Mouse (Mus musculus) heart, embryonic 11.5 days (tissue): ENCODE measurements around the gene Diexf. TPM values are rescaled to one million over a fixed set of nuclear protein-coding genes. Genes with fewer than 3 reads are reported as not detected.

ENCODE experiments used
- ATAC-seq: fragments of 200-750 bp; cut with Nextera tagmentation; replicated peaks from 2 replicates; pipeline ENCODE4 v1.8.0; 2017; ENCODE audit warnings: moderate library complexity; ENCODE audit not compliant: insufficient number of reproducible peaks, low FRiP score, low TSS enrichment
- H3K27ac ChIP-seq: fragments of 300-500 bp; sonication (generic); 2 replicates; pipeline ENCODE4 v1.5.1; 2014; ENCODE audit warnings: mild to moderate bottlenecking, low read depth, low read length
- H3K27me3 ChIP-seq: fragments of 300-500 bp; sonication (generic); 2 replicates; pipeline ENCODE4 v1.6.1; 2014; ENCODE audit warnings: mild to moderate bottlenecking, low read length, mixed read lengths; ENCODE audit not compliant: control insufficient read depth, insufficient read depth
- H3K36me3 ChIP-seq: fragments of 300-500 bp; sonication (generic); 2 replicates; pipeline ENCODE4 v1.6.1; 2014; ENCODE audit warnings: mild to moderate bottlenecking, low read length, moderate library complexity, mixed read lengths; ENCODE audit not compliant: control insufficient read depth, insufficient read depth
- H3K4me1 ChIP-seq: fragments of 300-500 bp; sonication (generic); 2 replicates; pipeline ENCODE4 v1.6.1; 2014; ENCODE audit warnings: low read length; ENCODE audit not compliant: control insufficient read depth, insufficient read depth
- H3K4me2 ChIP-seq: fragments of 300-500 bp; sonication (generic); 2 replicates; pipeline ENCODE4 v1.6.1; 2014; ENCODE audit warnings: mild to moderate bottlenecking, moderate library complexity
- H3K4me3 ChIP-seq: fragments of 300-500 bp; sonication (generic); 2 replicates; pipeline ENCODE4 v1.5.1; 2014; ENCODE audit warnings: low read depth, low read length
- H3K9ac ChIP-seq: fragments of 300-500 bp; sonication (generic); 2 replicates; pipeline ENCODE4 v1.6.1; 2014; ENCODE audit warnings: mild to moderate bottlenecking, low read depth, low read length, moderate library complexity
- H3K9me3 ChIP-seq: fragments of 300-500 bp; sonication (generic); replicated peaks from 2 replicates; pipeline ENCODE4 v1.6.1; 2016; ENCODE audit warnings: low read length; ENCODE audit not compliant: control insufficient read depth
- WGBS: fragments of 180-500 bp; shearing (Covaris S2); extraction: QIAGEN DNeasy Blood & Tissue Kit; methylation state at CpG from one replicate; pipeline ENCODE4 v1.1.7; 2014; ENCODE audit not compliant: insufficient replicate concordance; 5-methylcytosine and 5-hydroxymethylcytosine counted together
- polyA plus RNA-seq: library from polyadenylated mRNA; unstranded; fragments of >200 nt; fragmentation: Nextera tagmentation; extraction: Ambion mirVana; gene quantifications from 2 replicates; pipeline ENCODE4 v1.2.1, GENCODE M21; 2014

The Diexf gene
- polyA plus RNA-seq, 1 experiment from 2014 or later, result 6.9 TPM

- Histone ChIP-seq H3K27ac (no peak overlapping the region), H3K9me3 (no peaks in the 10 kb centered on the region), H3K4me3 (no peak overlapping the region), H3K27me3 (no peaks in the 10 kb centered on the region), H3K4me1 (no peaks in the 10 kb centered on the region), H3K4me2 (no peak overlapping the region), H3K9ac (no peak overlapping the region), H3K36me3 (peaks cover 12% of the 10 kb centered on the region)
- WGBS, result 73% methylated on average over 3 of the region's 3 CpGs
- ATAC-seq, result no peak
Observed at GRCm38 (mm10) chr1:193102996-193103395, 27.1 kb downstream of the Diexf start.

- ATAC-seq, result no peak
- peaks cover 8% of the 10 kb centered on the region for H3K36me3 ChIP-seq
- no peaks in the 10 kb centered on the region for H3K4me1 ChIP-seq
- no peaks in the 10 kb centered on the region for H3K27me3 ChIP-seq
- H3K27ac ChIP-seq, result no peak overlapping the region
- H3K4me3 ChIP-seq, result no peak overlapping the region
- no peak overlapping the region for H3K4me2 ChIP-seq
- no peaks in the 10 kb centered on the region for H3K9me3 ChIP-seq
- H3K9ac ChIP-seq, result no peak overlapping the region
- WGBS, result 84% methylated on average over 5 of the region's 5 CpGs
Observed at GRCm38 (mm10) chr1:193102556-193102955, 27.5 kb downstream of the Diexf start.

DNA sequence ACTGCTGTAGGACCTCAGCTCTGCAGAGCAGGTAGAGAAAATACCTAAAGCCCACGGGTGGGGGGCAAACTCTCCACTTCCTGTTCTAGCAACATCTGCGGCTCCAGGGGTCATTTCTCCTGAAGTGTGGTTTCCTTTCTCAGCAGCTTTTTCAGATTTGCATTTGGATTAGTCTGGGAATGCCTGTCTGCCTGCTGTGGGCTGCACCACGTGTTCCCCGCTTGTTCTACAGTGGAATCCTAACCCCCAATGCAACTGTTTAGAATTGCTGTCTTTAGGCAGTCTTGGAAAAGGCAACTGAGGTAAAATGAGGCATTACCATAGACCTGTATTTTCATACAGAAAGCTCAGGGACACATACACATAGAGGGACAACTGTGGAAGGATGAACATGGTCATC, 28.0 kb downstream of the Diexf start:
- Histone ChIP-seq H3K36me3 (peaks cover 4% of the 10 kb centered on the region; the same call in 1 of the 2 replicates), H3K9ac (no peak overlapping the region), H3K27ac (no peak overlapping the region), H3K4me1 (no peaks in the 10 kb centered on the region), H3K4me2 (no peak overlapping the region), H3K27me3 (no peaks in the 10 kb centered on the region), H3K9me3 (no peaks in the 10 kb centered on the region), H3K4me3 (no peak overlapping the region)
- no peak for ATAC-seq
- WGBS, result 43% methylated on average over 4 of the region's 4 CpGs

DNA sequence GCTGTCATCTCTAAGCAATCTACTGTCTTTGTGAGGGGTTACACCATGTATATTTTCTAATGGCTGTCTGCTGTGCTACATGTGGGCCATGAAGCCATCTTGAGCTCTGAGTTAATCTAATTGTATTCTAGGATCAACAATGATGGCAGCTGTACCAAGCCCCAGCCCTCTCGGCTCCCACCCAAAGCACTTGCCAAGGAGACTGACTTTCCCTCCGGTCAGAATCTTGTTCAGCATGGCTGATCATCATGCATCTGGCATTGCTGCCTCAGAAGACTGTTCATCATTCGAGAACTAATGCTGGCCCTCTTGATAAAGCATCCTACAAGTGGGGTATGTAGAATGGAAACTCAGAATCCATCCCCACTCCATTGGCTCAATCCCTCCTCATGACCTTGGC, 31.1 kb downstream of the Diexf start:
- H3K27me3 ChIP-seq, result no peaks in the 10 kb centered on the region
- H3K27ac ChIP-seq, result no peak overlapping the region
- no peaks in the 10 kb centered on the region for H3K9me3 ChIP-seq
- H3K9ac ChIP-seq, result no peak overlapping the region
- no peaks in the 10 kb centered on the region for H3K36me3 ChIP-seq
- no peak for ATAC-seq
- no peak overlapping the region for H3K4me3 ChIP-seq
- 81% methylated on average over 3 of the region's 3 CpGs for WGBS
- no peaks in the 10 kb centered on the region for H3K4me1 ChIP-seq
- no peak overlapping the region for H3K4me2 ChIP-seq

DNA sequence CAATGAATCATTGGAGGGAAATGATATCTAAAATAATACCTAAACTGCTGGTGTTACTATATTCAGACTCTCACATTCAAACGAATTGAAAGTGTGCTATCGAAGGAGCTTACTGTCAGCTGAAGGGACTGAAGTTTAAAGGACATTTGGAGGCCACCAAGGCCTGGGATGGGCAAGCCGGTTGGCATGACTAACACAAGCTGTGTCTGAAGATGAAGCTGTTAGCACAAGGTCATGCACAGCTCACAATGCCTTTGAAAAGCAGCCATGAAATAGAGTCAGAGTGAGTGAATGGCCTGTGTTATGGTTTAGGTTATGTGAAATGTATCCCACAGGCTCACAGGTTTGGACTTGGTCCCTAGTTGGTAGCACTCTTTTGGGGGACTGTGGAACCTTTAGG, 36.5 kb downstream of the Diexf start:
- no peaks in the 10 kb centered on the region for H3K4me1 ChIP-seq
- no peaks in the 10 kb centered on the region for H3K9me3 ChIP-seq
- no peak overlapping the region for H3K4me2 ChIP-seq
- 73% methylated on average over 3 of the region's 3 CpGs for WGBS
- no peak for ATAC-seq
- H3K27ac ChIP-seq, result no peak overlapping the region
- no peak overlapping the region for H3K9ac ChIP-seq
- H3K36me3 ChIP-seq, result no peaks in the 10 kb centered on the region
- no peaks in the 10 kb centered on the region for H3K27me3 ChIP-seq
- H3K4me3 ChIP-seq, result no peak overlapping the region

DNA sequence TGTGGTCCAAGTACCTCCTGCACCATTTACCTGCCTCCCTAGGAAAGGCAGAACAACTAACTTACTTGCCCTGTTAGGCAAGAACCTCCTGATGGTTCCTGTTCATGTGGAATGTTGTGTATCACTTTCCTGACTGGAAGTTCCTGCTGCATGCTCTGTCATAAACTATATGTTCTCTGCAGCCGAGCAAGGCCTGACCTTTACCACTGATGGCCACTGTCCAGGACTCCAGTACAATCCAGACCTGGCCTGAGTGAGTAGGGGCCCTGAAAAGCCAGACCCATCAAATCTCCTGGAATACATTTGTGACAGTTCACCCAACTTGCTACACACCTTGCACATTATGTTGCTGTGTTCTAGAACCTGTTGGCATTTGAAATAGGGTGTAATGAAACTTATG, 37.3 kb downstream of the Diexf start:
- ATAC-seq, result no peak
- no peak overlapping the region for H3K9ac ChIP-seq
- H3K9me3 ChIP-seq, result no peaks in the 10 kb centered on the region
- WGBS, result 55% methylated on average over 1 of the region's 1 CpGs
- H3K27me3 ChIP-seq, result no peaks in the 10 kb centered on the region
- H3K4me3 ChIP-seq, result no peak overlapping the region
- H3K36me3 ChIP-seq, result no peaks in the 10 kb centered on the region
- H3K4me2 ChIP-seq, result no peak overlapping the region
- H3K27ac ChIP-seq, result no peak overlapping the region
- H3K4me1 ChIP-seq, result no peaks in the 10 kb centered on the region

DNA sequence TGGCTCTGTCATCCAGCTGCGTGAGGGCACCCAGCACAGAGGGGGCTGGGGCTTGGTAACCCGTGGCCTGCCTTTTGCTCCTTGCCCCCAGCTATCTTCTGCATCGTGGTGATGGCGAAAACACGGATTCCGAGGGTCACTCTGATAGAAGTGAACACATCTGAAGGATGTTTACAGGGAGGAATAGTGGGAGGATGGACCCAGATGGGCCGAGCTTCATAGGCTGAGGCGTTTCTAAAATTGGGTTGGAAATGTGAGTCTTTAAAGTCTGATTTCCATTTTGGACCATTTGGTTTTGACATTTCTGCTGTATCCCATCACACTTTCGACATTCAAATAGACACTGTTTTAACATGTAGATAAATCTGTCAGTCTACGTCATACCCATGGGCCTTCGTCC, 39.2 kb downstream of the Diexf start:
- WGBS, result 79% methylated on average over 11 of the region's 11 CpGs

DNA sequence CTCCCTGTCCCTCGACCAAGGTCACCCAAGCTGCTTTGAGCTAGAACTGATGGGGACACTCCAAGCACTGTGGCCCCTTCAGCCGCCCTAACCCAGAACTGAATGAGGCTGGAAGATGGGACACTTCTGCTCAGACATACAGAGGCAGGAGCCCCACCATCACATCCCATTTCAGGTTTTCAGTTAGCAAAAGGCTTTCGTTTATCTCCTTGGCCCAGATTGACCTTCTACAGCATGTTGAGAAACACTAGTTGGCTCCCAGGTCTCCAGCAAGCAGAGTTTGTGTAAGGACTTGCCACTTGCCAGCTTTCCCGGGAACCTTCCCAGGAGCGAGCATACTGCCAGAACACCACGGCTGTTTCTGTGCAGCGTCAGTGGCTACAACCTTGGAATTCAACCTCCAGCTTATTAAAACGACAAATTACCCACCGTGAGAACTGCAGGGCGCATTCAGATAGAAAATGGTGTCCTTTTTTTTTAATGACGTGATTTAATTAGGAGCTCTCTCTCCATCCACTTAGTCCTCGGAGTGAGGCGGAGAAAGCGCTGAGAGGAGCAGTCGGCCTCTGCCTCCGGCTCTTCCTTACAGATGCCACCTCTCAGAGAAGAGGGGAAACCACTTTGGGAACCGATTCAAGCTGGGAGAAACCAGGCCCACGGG, 39.7 kb downstream of the Diexf start:
- H3K27ac ChIP-seq, result no peak overlapping the region
- no peaks in the 10 kb centered on the region for H3K9me3 ChIP-seq
- WGBS, result 76% methylated on average over 18 of the region's 18 CpGs
- H3K27me3 ChIP-seq, result no peaks in the 10 kb centered on the region; the same call in 1 of the 2 replicates
- H3K4me2 ChIP-seq, result no peak overlapping the region
- H3K4me3 ChIP-seq, result no peak overlapping the region
- no peaks in the 10 kb centered on the region for H3K4me1 ChIP-seq
- no peaks in the 10 kb centered on the region for H3K36me3 ChIP-seq
- no peak overlapping the region for H3K9ac ChIP-seq
- ATAC-seq, result no peak

More for the DNA sequence above, 39.2 kb downstream of the Diexf start:
- Histone ChIP-seq H3K4me2 (no peak overlapping the region), H3K27me3 (no peaks in the 10 kb centered on the region; the same call in 1 of the 2 replicates), H3K9me3 (no peaks in the 10 kb centered on the region), H3K4me1 (no peaks in the 10 kb centered on the region), H3K36me3 (no peaks in the 10 kb centered on the region), H3K27ac (no peak overlapping the region), H3K4me3 (no peak overlapping the region), H3K9ac (no peak overlapping the region)
- no peak for ATAC-seq

GRCm38 (mm10) chr1:193089683-193090082, 40.4 kb downstream of the Diexf start:
- no peak overlapping the region for H3K4me3 ChIP-seq
- no peaks in the 10 kb centered on the region for H3K36me3 ChIP-seq
- H3K9ac ChIP-seq, result no peak overlapping the region
- no peaks in the 10 kb centered on the region for H3K9me3 ChIP-seq
- H3K27ac ChIP-seq, result no peak overlapping the region
- H3K27me3 ChIP-seq, result no peaks in the 10 kb centered on the region; the same call in 1 of the 2 replicates
- WGBS, result 70% methylated on average over 3 of the region's 3 CpGs
- no peak overlapping the region for H3K4me2 ChIP-seq
- H3K4me1 ChIP-seq, result no peaks in the 10 kb centered on the region
- ATAC-seq, result no peak
